Mouse (Mus musculus): ENCODE measurements around the gene Ice2. TPM values are rescaled to one million over a fixed set of nuclear protein-coding genes. Genes with fewer than 3 reads are reported as not detected.

The Ice2 gene
- polyA plus RNA-seq, 1 experiment = 2.6 TPM

DNA sequence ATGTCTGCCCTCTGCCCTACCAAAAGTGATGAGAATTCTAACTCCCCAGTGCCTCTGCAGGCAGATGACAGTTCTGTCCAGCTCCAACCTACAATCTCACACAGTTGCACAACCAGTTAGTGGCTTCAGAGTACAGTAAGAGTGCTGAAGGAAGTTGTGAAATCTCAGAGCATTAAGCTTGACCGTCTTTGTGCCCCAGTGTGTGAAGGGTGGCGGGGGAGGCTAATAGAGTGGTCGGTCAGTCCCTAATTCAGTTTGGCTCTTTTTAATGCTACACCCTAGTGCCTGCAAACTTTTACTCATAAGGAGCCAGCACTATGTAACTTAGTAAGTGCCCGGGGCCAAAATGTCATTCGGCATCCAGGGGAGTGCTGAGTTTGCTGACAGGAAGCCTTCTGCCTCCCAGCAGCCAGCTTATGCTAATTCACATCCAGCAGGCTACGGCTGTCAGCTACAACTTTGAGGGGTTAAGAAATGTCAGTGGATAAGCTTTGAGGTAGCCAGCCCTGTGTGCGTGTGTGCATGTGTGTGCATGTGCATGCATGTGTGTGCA, 42.2 kb downstream of the Ice2 start:
- H3K79me3 ChIP-seq (ENCODE audit: low read depth) = no peaks in the 10 kb centered on the region
- TF ChIP-seq CEBPB (IDR thresholded peaks at IDR 0.05; ENCODE audit: low read depth) = peak; percentile 80
- no peak for TF ChIP-seq CTCF (IDR thresholded peaks at IDR 0.05; ENCODE audit: control insufficient read depth, insufficient read depth, insufficient read length)
- TF ChIP-seq MAX (IDR thresholded peaks at IDR 0.05) = no peak
- H3K79me2 ChIP-seq (ENCODE audit: control insufficient read depth, insufficient read depth) = no peaks in the 10 kb centered on the region
- H3K27me3 ChIP-seq (ENCODE audit: control insufficient read depth, insufficient read depth, insufficient read length) = no peaks in the 10 kb centered on the region
- no peak overlapping the region for H3ac ChIP-seq (ENCODE audit: control insufficient read depth, insufficient read length, low read depth)
- H3K36me3 ChIP-seq (ENCODE audit: control insufficient read depth, insufficient read depth) = no peaks in the 10 kb centered on the region
- no peak overlapping the region for H3K4me3 ChIP-seq (ENCODE audit: insufficient read depth, poor library complexity, severe bottlenecking)

DNA sequence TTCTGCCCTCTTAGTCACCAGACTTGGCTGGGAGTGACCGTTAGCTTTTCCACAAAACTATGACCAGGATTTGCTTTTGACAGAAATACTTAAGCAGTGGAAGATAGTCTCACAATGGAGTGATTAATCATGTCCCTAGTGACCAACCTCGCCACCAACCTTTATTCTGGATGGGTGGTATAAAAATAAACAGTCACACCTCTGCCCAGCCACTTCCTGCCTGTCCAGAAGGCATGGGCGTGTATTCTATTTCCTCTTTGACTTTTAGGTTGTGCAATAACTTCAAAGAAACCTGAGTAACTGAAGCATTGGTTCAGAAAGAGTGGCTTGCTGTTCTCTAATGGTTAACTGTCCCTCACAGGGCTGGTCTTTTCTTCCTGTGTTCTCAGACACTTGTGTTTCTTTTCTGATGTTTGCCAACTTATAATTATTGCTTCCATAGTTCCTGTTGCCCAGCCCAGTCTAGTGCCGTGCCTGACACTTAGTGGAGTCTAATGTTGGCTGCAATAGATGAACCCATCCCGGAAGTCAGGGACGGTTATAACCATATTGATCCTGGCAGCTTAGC, 44.8 kb downstream of the Ice2 start:
- H3K36me3 ChIP-seq (ENCODE audit: control insufficient read depth, insufficient read depth) = no peaks in the 10 kb centered on the region
- H3ac ChIP-seq (ENCODE audit: control insufficient read depth, insufficient read length, low read depth) = peak overlapping the region; percentile 7
- no peaks in the 10 kb centered on the region for H3K27me3 ChIP-seq (ENCODE audit: control insufficient read depth, insufficient read depth, insufficient read length)
- no peak for TF ChIP-seq CTCF (IDR thresholded peaks at IDR 0.05; ENCODE audit: control insufficient read depth, insufficient read depth, insufficient read length)
- no peak for TF ChIP-seq USF1 (IDR thresholded peaks at IDR 0.05; ENCODE audit: low read depth)
- TF ChIP-seq MYOG (IDR thresholded peaks at IDR 0.05; ENCODE audit: control insufficient read depth, extremely low read depth, insufficient read length) = no peak
- TF ChIP-seq CEBPB (IDR thresholded peaks at IDR 0.05; ENCODE audit: low read depth) = peak; percentile 100
- peak; percentile 65 for TF ChIP-seq MAX (IDR thresholded peaks at IDR 0.05)
- TF ChIP-seq MYOD1 (IDR thresholded peaks at IDR 0.05; ENCODE audit: control insufficient read depth, insufficient read length, low read depth) = no peak
- H3K79me2 ChIP-seq (ENCODE audit: control insufficient read depth, insufficient read depth) = no peaks in the 10 kb centered on the region
- H3K4me3 ChIP-seq (ENCODE audit: insufficient read depth, poor library complexity, severe bottlenecking) = no peak overlapping the region
- no peaks in the 10 kb centered on the region for H3K79me3 ChIP-seq (ENCODE audit: low read depth)

GRCm38 (mm10) chr9:69443203-69443602, 45.5 kb downstream of the Ice2 start:
- no peak overlapping the region for H3ac ChIP-seq (ENCODE audit: control insufficient read depth, insufficient read length, low read depth)
- H3K36me3 ChIP-seq (ENCODE audit: control insufficient read depth, insufficient read depth) = no peaks in the 10 kb centered on the region
- H3K27me3 ChIP-seq (ENCODE audit: control insufficient read depth, insufficient read depth, insufficient read length) = no peaks in the 10 kb centered on the region
- no peaks in the 10 kb centered on the region for H3K79me2 ChIP-seq (ENCODE audit: control insufficient read depth, insufficient read depth)
- no peaks in the 10 kb centered on the region for H3K79me3 ChIP-seq (ENCODE audit: low read depth)
- TF ChIP-seq FOSL1 (IDR thresholded peaks at IDR 0.05; ENCODE audit: insufficient read depth, low read length, poor library complexity, severe bottlenecking) (peak; percentile 25), MAX (IDR thresholded peaks at IDR 0.05) (no peak)
- H3K4me3 ChIP-seq (ENCODE audit: insufficient read depth, poor library complexity, severe bottlenecking) = no peak overlapping the region

DNA sequence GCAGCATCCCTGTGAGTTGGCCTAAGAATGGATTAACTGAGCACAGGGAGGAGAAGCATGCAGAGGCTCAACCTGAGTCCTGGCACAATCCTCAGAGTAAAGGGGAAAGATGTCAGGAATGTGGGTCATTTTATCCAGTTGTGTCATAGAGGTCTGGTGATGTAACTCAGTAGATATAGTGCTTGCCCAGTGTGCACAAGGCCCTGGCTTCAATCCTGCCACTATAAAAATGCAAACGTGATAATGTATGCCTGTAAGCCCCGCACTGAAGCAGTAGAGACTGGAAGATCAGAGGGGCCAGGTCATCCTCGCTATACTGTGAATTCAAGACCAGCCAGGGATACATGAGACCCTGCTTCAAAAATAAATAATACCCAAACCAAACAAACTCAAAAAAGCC, 51.1 kb downstream of the Ice2 start:
- TF ChIP-seq MAX (IDR thresholded peaks at IDR 0.05) (no peak), MYOD1 (IDR thresholded peaks at IDR 0.05; ENCODE audit: control insufficient read depth, insufficient read length, low read depth) (no peak), USF1 (IDR thresholded peaks at IDR 0.05; ENCODE audit: low read depth) (no peak), MYOG (IDR thresholded peaks at IDR 0.05; ENCODE audit: control insufficient read depth, extremely low read depth, insufficient read length) (no peak), CEBPB (IDR thresholded peaks at IDR 0.05; ENCODE audit: low read depth) (no peak), FOSL1 (IDR thresholded peaks at IDR 0.05; ENCODE audit: insufficient read depth, low read length, poor library complexity, severe bottlenecking) (no peak), CTCF (IDR thresholded peaks at IDR 0.05; ENCODE audit: control insufficient read depth, insufficient read depth, insufficient read length) (no peak)
- H3K79me3 ChIP-seq (ENCODE audit: low read depth) = peaks cover 2% of the 10 kb centered on the region
- H3K4me3 ChIP-seq (ENCODE audit: insufficient read depth, poor library complexity, severe bottlenecking) = no peak overlapping the region
- no peaks in the 10 kb centered on the region for H3K36me3 ChIP-seq (ENCODE audit: control insufficient read depth, insufficient read depth)
- H3K79me2 ChIP-seq (ENCODE audit: control insufficient read depth, insufficient read depth) = peaks cover 3% of the 10 kb centered on the region
- H3ac ChIP-seq (ENCODE audit: control insufficient read depth, insufficient read length, low read depth) = no peak overlapping the region
- H3K27me3 ChIP-seq (ENCODE audit: control insufficient read depth, insufficient read depth, insufficient read length) = no peaks in the 10 kb centered on the region

GRCm38 (mm10) chr9:69450636-69451035, 52.9 kb downstream of the Ice2 start:
- no peak overlapping the region for H3ac ChIP-seq (ENCODE audit: control insufficient read depth, insufficient read length, low read depth)
- H3K36me3 ChIP-seq (ENCODE audit: control insufficient read depth, insufficient read depth) = peaks cover 9% of the 10 kb centered on the region
- TF ChIP-seq MYOG (IDR thresholded peaks at IDR 0.05; ENCODE audit: control insufficient read depth, extremely low read depth, insufficient read length) (no peak), CEBPB (IDR thresholded peaks at IDR 0.05; ENCODE audit: low read depth) (no peak), MAX (IDR thresholded peaks at IDR 0.05) (no peak), USF1 (IDR thresholded peaks at IDR 0.05; ENCODE audit: low read depth) (no peak), MYOD1 (IDR thresholded peaks at IDR 0.05; ENCODE audit: control insufficient read depth, insufficient read length, low read depth) (no peak), CTCF (IDR thresholded peaks at IDR 0.05; ENCODE audit: control insufficient read depth, insufficient read depth, insufficient read length) (no peak), FOSL1 (IDR thresholded peaks at IDR 0.05; ENCODE audit: insufficient read depth, low read length, poor library complexity, severe bottlenecking) (no peak)
- no peaks in the 10 kb centered on the region for H3K27me3 ChIP-seq (ENCODE audit: control insufficient read depth, insufficient read depth, insufficient read length)
- H3K79me2 ChIP-seq (ENCODE audit: control insufficient read depth, insufficient read depth) = peaks cover 22% of the 10 kb centered on the region
- H3K4me3 ChIP-seq (ENCODE audit: insufficient read depth, poor library complexity, severe bottlenecking) = no peak overlapping the region
- peaks cover 20% of the 10 kb centered on the region for H3K79me3 ChIP-seq (ENCODE audit: low read depth)
